Mouse (Mus musculus): ENCODE measurements around the gene Treml1. TPM values are rescaled to one million over a fixed set of nuclear protein-coding genes. Genes with fewer than 3 reads are reported as not detected.
"Not testable (repeated sequence)": the region's sequence is repeated elsewhere in the genome, so short reads cannot be mapped to it uniquely, and the experiment has no call there.

Gene Treml1
- 0.54 and 1.2 TPM in 2 replicates for polyA plus RNA-seq (2012; rRNA removed)
- polyA plus RNA-seq (2014; fragmentation: Nextera tagmentation; extraction: Ambion mirVana) = 0.74 and 1.4 TPM in 2 replicates

DNA sequence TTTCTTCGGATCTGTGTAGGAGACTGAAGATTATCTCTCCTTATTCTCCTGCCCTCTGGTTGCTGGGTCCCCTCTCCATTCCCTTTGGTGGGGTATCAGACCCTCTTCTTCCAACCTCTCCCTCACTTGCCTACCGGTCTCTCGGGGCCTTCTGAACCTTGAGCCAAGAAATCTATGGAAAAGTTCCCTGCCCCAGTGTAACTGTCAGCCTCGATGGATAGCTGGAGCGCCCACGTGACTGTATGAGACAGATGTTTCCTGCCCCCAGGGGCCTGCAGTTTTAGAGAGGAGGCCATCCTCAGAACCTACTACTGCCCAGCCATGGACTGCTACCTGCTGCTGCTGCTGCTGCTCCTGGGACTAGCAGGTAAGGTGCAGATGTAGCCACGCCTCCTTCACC lies at the start of gene Treml1:
TSS of gene Treml1 (plus strand) at position 301 of the 400 bp plus-strand sequence.
- Histone ChIP-seq H3K4me2 (replicated peaks; ENCODE audit: low read depth, low read length, severe bottlenecking) (no peak within 1 kb of the TSS), H3K4me1 (ENCODE audit: control insufficient read depth, insufficient read depth, low read length) (no peaks in the 10 kb centered on the region), H3K4me3 (replicated peaks; ENCODE audit: low read length) (no peak within 1 kb of the TSS), H3K9me3 (ENCODE audit: control insufficient read depth, low read length) (no peaks in the 10 kb centered on the region), H3K27me3 (ENCODE audit: control insufficient read depth, insufficient read depth, low read length) (no peaks in the 10 kb centered on the region), H3K36me3 (ENCODE audit: control insufficient read depth, insufficient read depth, low read length) (no peaks in the 10 kb centered on the region), H3K9ac (ENCODE audit: low read depth, low read length, severe bottlenecking) (no peak within 1 kb of the TSS), H3K27ac (replicated peaks; ENCODE audit: low read depth, low read length) (no peak within 1 kb of the TSS)
- ATAC-seq (ENCODE audit: low FRiP score, low read depth) = no peak
- no peak for DNase-seq (ENCODE audit: low spot score)
- no peak for TF ChIP-seq POLR2A (IDR thresholded peaks at IDR 0.05; ENCODE audit: borderline replicate concordance, extremely low read depth, insufficient read depth, insufficient read length)
- 63% methylated on average over 7 of the region's 7 CpGs for WGBS

DNA sequence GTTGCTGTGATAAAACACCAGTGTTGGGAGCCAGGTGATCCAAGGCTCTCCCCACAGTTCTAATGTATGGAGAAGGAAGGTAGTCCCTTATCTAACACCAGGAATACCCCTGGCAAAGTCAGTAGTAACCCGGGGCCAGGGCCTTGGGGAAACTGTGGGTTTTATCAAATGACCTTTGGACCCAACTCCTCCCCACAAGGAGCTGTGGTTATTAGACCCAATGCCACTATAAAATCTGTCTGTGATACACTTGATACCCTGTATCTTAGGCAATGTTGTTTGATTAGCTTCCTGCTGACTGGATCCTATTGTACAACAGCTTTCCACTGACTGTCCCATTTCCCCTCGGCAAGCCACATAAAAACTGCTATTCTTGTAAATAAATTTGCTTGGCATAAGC lies 47.6 kb upstream of the Treml1 start:
- DNase-seq (ENCODE audit: low spot score) = no peak
- Histone ChIP-seq H3K27me3 (ENCODE audit: control insufficient read depth, insufficient read depth, low read length) (no peaks in the 10 kb centered on the region), H3K9ac (ENCODE audit: low read depth, low read length, severe bottlenecking) (no peak overlapping the region), H3K9me3 (ENCODE audit: control insufficient read depth, low read length) (no peaks in the 10 kb centered on the region), H3K27ac (replicated peaks; ENCODE audit: low read depth, low read length) (no peak overlapping the region), H3K4me2 (replicated peaks; ENCODE audit: low read depth, low read length, severe bottlenecking) (no peak overlapping the region), H3K36me3 (ENCODE audit: control insufficient read depth, insufficient read depth, low read length) (no peaks in the 10 kb centered on the region), H3K4me3 (replicated peaks; ENCODE audit: low read length) (no peak overlapping the region), H3K4me1 (ENCODE audit: control insufficient read depth, insufficient read depth, low read length) (no peaks in the 10 kb centered on the region)
- no peak for ATAC-seq (ENCODE audit: low FRiP score, low read depth)
- WGBS = 71% methylated on average over 2 of the region's 2 CpGs
- no peak for TF ChIP-seq POLR2A (IDR thresholded peaks at IDR 0.05; ENCODE audit: borderline replicate concordance, extremely low read depth, insufficient read depth, insufficient read length)

DNA sequence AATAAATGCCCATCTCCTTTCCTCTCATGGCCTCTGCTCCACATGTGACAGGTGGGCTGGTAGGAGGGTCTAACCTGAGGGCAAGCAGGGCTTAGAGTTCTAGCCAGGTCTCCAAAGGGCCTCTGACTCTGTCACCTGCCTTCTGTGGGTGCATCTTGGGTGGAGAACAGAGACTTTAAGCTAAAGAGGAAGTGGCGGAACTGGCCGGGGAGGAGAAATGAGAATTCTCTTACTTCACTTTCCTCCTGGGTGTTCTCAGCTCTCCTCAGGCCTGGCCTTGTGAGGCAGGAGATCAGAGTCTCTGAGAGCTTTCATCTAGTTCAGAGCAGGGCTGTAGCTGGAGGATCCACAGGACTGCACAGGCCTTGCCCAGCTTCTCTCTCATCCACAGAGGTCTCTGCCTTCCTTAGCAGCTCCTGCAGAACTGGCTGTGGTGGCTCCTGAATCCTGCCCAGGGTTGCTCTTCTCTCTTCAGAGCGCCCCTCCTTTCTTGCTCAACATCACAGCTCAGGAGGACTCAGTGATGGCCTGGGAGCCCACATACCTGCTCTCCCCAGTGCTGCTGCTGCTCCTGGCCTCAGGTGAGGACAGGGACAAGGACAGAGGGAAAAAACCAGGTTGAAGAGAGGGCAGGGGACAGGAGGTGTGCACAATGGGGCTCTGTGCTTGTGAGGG lies 43.7 kb upstream of the Treml1 start, which contains the start of gene B430306N03Rik:
TSS of gene B430306N03Rik (plus strand) at position 237 of the 675 bp plus-strand sequence.
- not testable (repeated sequence) for DNase-seq (ENCODE audit: low spot score); H3K27ac ChIP-seq (replicated peaks; ENCODE audit: low read depth, low read length); H3K9me3 ChIP-seq (ENCODE audit: control insufficient read depth, low read length); H3K9ac ChIP-seq (ENCODE audit: low read depth, low read length, severe bottlenecking); H3K4me2 ChIP-seq (replicated peaks; ENCODE audit: low read depth, low read length, severe bottlenecking); ATAC-seq (ENCODE audit: low FRiP score, low read depth); H3K4me1 ChIP-seq (ENCODE audit: control insufficient read depth, insufficient read depth, low read length); H3K27me3 ChIP-seq (ENCODE audit: control insufficient read depth, insufficient read depth, low read length); H3K36me3 ChIP-seq (ENCODE audit: control insufficient read depth, insufficient read depth, low read length); H3K4me3 ChIP-seq (replicated peaks; ENCODE audit: low read length)
- WGBS = 92% methylated on average over 3 of the region's 3 CpGs

DNA sequence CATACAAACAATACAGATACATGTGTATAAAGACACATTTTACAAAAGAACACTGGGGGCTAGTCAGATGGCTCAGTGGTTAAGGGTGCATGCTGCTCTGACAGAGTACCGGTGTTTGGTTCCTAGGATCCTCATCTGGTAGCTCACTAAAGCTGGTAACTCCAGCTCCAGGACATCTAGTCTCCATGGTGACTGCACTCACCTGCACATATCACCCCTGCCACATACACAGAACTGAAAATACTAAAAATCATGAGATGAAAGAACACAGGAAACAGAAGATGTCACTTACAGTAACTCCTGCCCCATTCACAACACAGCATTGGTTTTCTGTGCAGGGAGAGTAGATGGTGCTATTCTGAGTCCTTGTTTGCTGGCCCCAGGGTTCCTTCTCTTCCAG lies 41.0 kb upstream of the Treml1 start:
- no peak overlapping the region for H3K27ac ChIP-seq (replicated peaks; ENCODE audit: low read depth, low read length)
- 96% methylated on average over 1 of the region's 1 CpGs for WGBS
- no peak overlapping the region for H3K4me2 ChIP-seq (replicated peaks; ENCODE audit: low read depth, low read length, severe bottlenecking)
- ATAC-seq (ENCODE audit: low FRiP score, low read depth) = no peak
- no peaks in the 10 kb centered on the region for H3K4me1 ChIP-seq (ENCODE audit: control insufficient read depth, insufficient read depth, low read length)
- no peak overlapping the region for H3K9ac ChIP-seq (ENCODE audit: low read depth, low read length, severe bottlenecking)
- no peaks in the 10 kb centered on the region for H3K9me3 ChIP-seq (ENCODE audit: control insufficient read depth, low read length)
- no peak for TF ChIP-seq POLR2A (IDR thresholded peaks at IDR 0.05; ENCODE audit: borderline replicate concordance, extremely low read depth, insufficient read depth, insufficient read length)
- no peaks in the 10 kb centered on the region for H3K27me3 ChIP-seq (ENCODE audit: control insufficient read depth, insufficient read depth, low read length)
- no peak overlapping the region for H3K4me3 ChIP-seq (replicated peaks; ENCODE audit: low read length)
- no peaks in the 10 kb centered on the region for H3K36me3 ChIP-seq (ENCODE audit: control insufficient read depth, insufficient read depth, low read length)
- DNase-seq (ENCODE audit: low spot score) = no peak

DNA sequence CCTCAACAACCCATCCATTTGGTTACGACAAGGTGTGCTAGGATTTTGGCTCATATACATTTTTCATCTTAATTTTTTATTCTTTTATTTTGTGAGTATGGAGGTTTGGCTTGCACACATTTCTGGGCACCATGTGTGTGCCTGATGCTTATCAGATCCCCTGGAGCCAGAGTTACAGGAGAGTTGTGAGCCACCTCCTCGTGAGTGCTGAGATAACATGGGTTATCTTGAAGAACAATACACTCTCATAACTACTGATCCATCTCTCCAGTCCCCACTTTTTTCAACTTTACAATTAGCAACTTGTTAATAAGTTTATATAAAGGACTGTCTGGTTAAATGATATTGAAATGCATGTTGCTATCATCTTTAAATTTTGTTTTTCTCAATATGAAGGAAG lies 38.4 kb upstream of the Treml1 start:
- WGBS = 83% methylated on average over 2 of the region's 2 CpGs
- H3K27ac ChIP-seq (replicated peaks; ENCODE audit: low read depth, low read length) = no peak overlapping the region
- H3K36me3 ChIP-seq (ENCODE audit: control insufficient read depth, insufficient read depth, low read length) = no peaks in the 10 kb centered on the region
- no peak overlapping the region for H3K4me2 ChIP-seq (replicated peaks; ENCODE audit: low read depth, low read length, severe bottlenecking)
- H3K27me3 ChIP-seq (ENCODE audit: control insufficient read depth, insufficient read depth, low read length) = no peaks in the 10 kb centered on the region
- no peak for TF ChIP-seq POLR2A (IDR thresholded peaks at IDR 0.05; ENCODE audit: borderline replicate concordance, extremely low read depth, insufficient read depth, insufficient read length)
- no peaks in the 10 kb centered on the region for H3K4me1 ChIP-seq (ENCODE audit: control insufficient read depth, insufficient read depth, low read length)
- no peaks in the 10 kb centered on the region for H3K9me3 ChIP-seq (ENCODE audit: control insufficient read depth, low read length)
- H3K4me3 ChIP-seq (replicated peaks; ENCODE audit: low read length) = no peak overlapping the region
- H3K9ac ChIP-seq (ENCODE audit: low read depth, low read length, severe bottlenecking) = no peak overlapping the region
- no peak for ATAC-seq (ENCODE audit: low FRiP score, low read depth)
- DNase-seq (ENCODE audit: low spot score) = no peak

Measured in limb, embryonic 14.5 days (tissue).